Mouse (Mus musculus): ENCODE results near the gene Btbd35f12. TPM values are rescaled to one million over a fixed set of nuclear protein-coding genes. Genes with fewer than 3 reads are reported as not detected.
"Not testable (repeated sequence)": the region's sequence is repeated elsewhere in the genome, so short reads cannot be mapped to it uniquely, and the experiment has no call there.

Btbd35f12 gene
- not detected for polyA plus RNA-seq (2017; shearing (Covaris generic))

DNA sequence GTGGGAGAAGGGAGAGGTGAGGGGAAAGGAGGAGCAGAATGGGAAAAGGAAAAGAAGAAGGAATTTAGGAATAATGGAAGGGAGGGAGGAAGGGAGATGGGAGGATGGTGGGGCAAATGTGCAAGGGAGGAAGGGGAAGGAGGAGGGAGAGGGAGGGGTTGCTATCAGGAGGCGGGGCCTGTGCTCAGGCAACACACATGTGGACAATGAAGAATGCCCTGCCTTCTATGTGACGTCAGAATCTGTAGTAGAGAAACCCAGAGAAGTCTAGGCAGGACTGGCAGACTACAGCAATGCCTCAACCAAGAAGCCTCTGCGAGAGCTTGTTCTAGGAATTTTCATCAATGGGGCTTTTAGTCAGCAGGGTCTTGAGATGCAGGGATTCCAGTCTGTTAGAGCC lies at the start of gene Btbd35f12:
TSS of gene Btbd35f12 (plus strand) at position 301 of the 400 bp plus-strand sequence.
- not testable (repeated sequence) for ATAC-seq

- not testable (repeated sequence) for ATAC-seq
Measured at GRCm38 (mm10) chrX:33353254-33353653, 40.1 kb downstream of the Btbd35f12 start.

Other genes with a start within 250 kb of the Btbd35f12 start
- not detected for gene Spin2-ps6, start 78.5 kb upstream of the Btbd35f12 start, polyA plus RNA-seq (2017; shearing (Covaris generic))